Mouse (Mus musculus) lung, postnatal 0 days (tissue): ENCODE results near the gene Sorcs2.

Source experiments
- CTCF ChIP-seq: IDR thresholded peaks from 2 replicates; pipeline ENCODE4 v1.5.1; 2016; ENCODE audit warnings: antibody characterized with exemption, mild to moderate bottlenecking
- EP300 ChIP-seq: IDR thresholded peaks from 2 replicates; pipeline ENCODE4 v1.6.1; 2016; ENCODE audit warnings: antibody characterized with exemption, mild to moderate bottlenecking, control low read depth

DNA sequence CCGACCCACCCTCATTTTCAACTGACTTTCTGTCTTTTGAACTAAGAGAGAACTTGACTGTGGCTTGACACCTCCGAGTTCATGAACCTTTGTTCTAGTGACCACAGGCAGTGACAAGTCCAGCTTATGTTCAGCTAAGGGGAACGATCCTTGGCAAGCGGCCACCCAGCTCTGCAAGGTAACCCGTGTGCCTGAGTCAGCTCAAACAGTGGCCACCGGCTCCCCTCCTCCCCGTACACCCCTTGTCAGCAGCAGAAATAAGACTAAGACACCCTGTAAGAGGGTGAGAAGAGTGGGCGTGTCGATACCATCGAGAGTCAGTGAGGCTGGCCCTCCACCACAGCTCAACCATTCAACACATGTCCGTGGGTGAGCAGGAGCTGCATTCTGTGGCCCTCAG is 221.5 kb downstream of the Sorcs2 start:
- TF ChIP-seq CTCF (no peak), EP300 (no peak)
